Mouse (Mus musculus) liver, embryonic 15.5 days (tissue): ENCODE data around the gene Slamf9. TPM values are rescaled to one million over a fixed set of nuclear protein-coding genes. Genes with fewer than 3 reads are reported as not detected.

Experiments
- ATAC-seq: fragments of 200-750 bp; cut with Nextera tagmentation; 2 replicates; pipeline ENCODE4 v1.8.0; 2017; ENCODE audit warnings: moderate number of reproducible peaks, mild to moderate bottlenecking, moderate library complexity; ENCODE audit not compliant: insufficient read depth
- H3K27ac ChIP-seq: fragments of 300-500 bp; sonication (generic); replicated peaks from 2 replicates; pipeline ENCODE4 v1.5.1; 2015; ENCODE audit warnings: mild to moderate bottlenecking, inconsistent platforms
- H3K27me3 ChIP-seq: fragments of 300-500 bp; sonication (generic); 2 replicates; pipeline ENCODE4 v1.6.1; 2015; ENCODE audit warnings: mild to moderate bottlenecking, inconsistent platforms
- H3K36me3 ChIP-seq: fragments of 300-500 bp; sonication (generic); replicated peaks from 2 replicates; pipeline ENCODE4 v1.6.1; 2015; ENCODE audit warnings: moderate library complexity, mild to moderate bottlenecking, inconsistent platforms
- H3K4me1 ChIP-seq: fragments of 300-500 bp; sonication (generic); replicated peaks from 2 replicates; pipeline ENCODE4 v1.6.1; 2015; ENCODE audit warnings: inconsistent platforms
- H3K4me2 ChIP-seq: fragments of 300-500 bp; sonication (generic); 2 replicates; pipeline ENCODE4 v1.6.1; 2015; ENCODE audit warnings: moderate library complexity, mild to moderate bottlenecking, inconsistent platforms
- H3K4me3 ChIP-seq: fragments of 300-500 bp; sonication (generic); replicated peaks from 2 replicates; pipeline ENCODE4 v1.5.1; 2015; ENCODE audit warnings: mild to moderate bottlenecking, inconsistent platforms
- H3K9ac ChIP-seq: fragments of 300-500 bp; sonication (generic); 2 replicates; pipeline ENCODE4 v1.6.1; 2015; ENCODE audit warnings: moderate library complexity, mild to moderate bottlenecking, inconsistent platforms
- H3K9me3 ChIP-seq: fragments of 300-500 bp; sonication (generic); replicated peaks from 2 replicates; pipeline ENCODE4 v1.6.1; 2016; ENCODE audit warnings: inconsistent platforms
- WGBS: fragments of 180-500 bp; shearing (Covaris S2); methylation state at CpG from one replicate; pipeline ENCODE4 v1.1.7; 2015; ENCODE audit warnings: mixed read lengths; ENCODE audit not compliant: insufficient replicate concordance; 5-methylcytosine and 5-hydroxymethylcytosine counted together
- polyA plus RNA-seq: library from polyadenylated mRNA; unstranded; fragments of >200 nt; fragmentation: Nextera tagmentation; extraction: Ambion mirVana; gene quantifications from 2 replicates; pipeline ENCODE4 v1.2.1, GENCODE M21; 2015

The Slamf9 gene
- polyA plus RNA-seq, 1 experiment from 2014 or later = 0.78 TPM

- peaks cover 51% of the 10 kb centered on the region for H3K4me1 ChIP-seq
- WGBS = 30% methylated on average over 14 of the region's 14 CpGs
- H3K27me3 ChIP-seq = peaks cover 29% of the 10 kb centered on the region
- peak overlapping the region; percentile 72 for H3K27ac ChIP-seq
- peak overlapping the region; percentile 65 for H3K4me2 ChIP-seq
- peaks cover 36% of the 10 kb centered on the region for H3K36me3 ChIP-seq
- no peak for ATAC-seq
- no peaks in the 10 kb centered on the region for H3K9me3 ChIP-seq
- peak overlapping the region; percentile 63 for H3K4me3 ChIP-seq
- H3K9ac ChIP-seq = no peak overlapping the region
Measured at GRCm38 (mm10) chr1:172503111-172503997, 28.2 kb downstream of the Slamf9 start.

- Histone ChIP-seq H3K9me3 (no peaks in the 10 kb centered on the region), H3K4me1 (peaks cover 50% of the 10 kb centered on the region), H3K27me3 (peaks cover 22% of the 10 kb centered on the region), H3K9ac (no peak overlapping the region), H3K36me3 (peaks cover 36% of the 10 kb centered on the region), H3K4me2 (no peak overlapping the region), H3K4me3 (no peak overlapping the region), H3K27ac (no peak overlapping the region)
- 68% methylated on average over 8 of the region's 8 CpGs for WGBS
- no peak for ATAC-seq
Measured at GRCm38 (mm10) chr1:172504756-172505155, 29.6 kb downstream of the Slamf9 start.

- H3K9ac ChIP-seq = no peak overlapping the region
- H3K27ac ChIP-seq = no peak overlapping the region
- peaks cover 51% of the 10 kb centered on the region for H3K4me1 ChIP-seq
- H3K4me2 ChIP-seq = no peak overlapping the region
- H3K9me3 ChIP-seq = no peaks in the 10 kb centered on the region
- no peak for ATAC-seq
- no peak overlapping the region for H3K4me3 ChIP-seq
- H3K36me3 ChIP-seq = peaks cover 36% of the 10 kb centered on the region
- H3K27me3 ChIP-seq = 0 out of 2 replicates have a peak, but pooled peaks cover under 1% of the 10 kb centered on the region
- WGBS = 45% methylated on average over 5 of the region's 5 CpGs
Measured at GRCm38 (mm10) chr1:172507001-172507400, 31.8 kb downstream of the Slamf9 start.

GRCm38 (mm10) chr1:172507701-172508100, 32.5 kb downstream of the Slamf9 start:
- H3K27me3 ChIP-seq = no peaks in the 10 kb centered on the region
- H3K36me3 ChIP-seq = peaks cover 36% of the 10 kb centered on the region
- H3K4me1 ChIP-seq = peaks cover 48% of the 10 kb centered on the region
- 67% methylated on average over 3 of the region's 3 CpGs for WGBS
- H3K4me3 ChIP-seq = no peak overlapping the region
- H3K4me2 ChIP-seq = no peak overlapping the region
- no peaks in the 10 kb centered on the region for H3K9me3 ChIP-seq
- no peak for ATAC-seq
- no peak overlapping the region for H3K27ac ChIP-seq
- no peak overlapping the region for H3K9ac ChIP-seq

GRCm38 (mm10) chr1:172508172-172508571, 33.0 kb downstream of the Slamf9 start:
- Histone ChIP-seq H3K4me3 (no peak overlapping the region), H3K9ac (no peak overlapping the region), H3K4me2 (no peak overlapping the region), H3K4me1 (peaks cover 48% of the 10 kb centered on the region), H3K36me3 (peaks cover 36% of the 10 kb centered on the region), H3K9me3 (no peaks in the 10 kb centered on the region), H3K27ac (no peak overlapping the region), H3K27me3 (no peaks in the 10 kb centered on the region)
- 15% methylated on average over 2 of the region's 2 CpGs for WGBS
- ATAC-seq = no peak

GRCm38 (mm10) chr1:172509235-172509634, 34.1 kb downstream of the Slamf9 start:
- ATAC-seq = no peak
- Histone ChIP-seq H3K4me2 (no peak overlapping the region), H3K4me3 (no peak overlapping the region), H3K4me1 (peaks cover 50% of the 10 kb centered on the region), H3K27ac (no peak overlapping the region), H3K27me3 (no peaks in the 10 kb centered on the region), H3K9me3 (no peaks in the 10 kb centered on the region), H3K36me3 (peaks cover 36% of the 10 kb centered on the region), H3K9ac (no peak overlapping the region)
- 56% methylated on average over 5 of the region's 5 CpGs for WGBS

- Histone ChIP-seq H3K27ac (peak overlapping the region; percentile 53; the same call in 1 of the 2 replicates), H3K9me3 (no peaks in the 10 kb centered on the region), H3K4me3 (no peak overlapping the region), H3K27me3 (no peaks in the 10 kb centered on the region), H3K9ac (no peak overlapping the region), H3K4me1 (peaks cover 53% of the 10 kb centered on the region; the same call in 1 of the 2 replicates), H3K36me3 (peaks cover 32% of the 10 kb centered on the region), H3K4me2 (peak overlapping the region; percentile 34; the same call in 1 of the 2 replicates)
- WGBS = 35% methylated on average over 8 of the region's 8 CpGs
- ATAC-seq = peak; percentile 20; the same call in 1 of the 2 replicates
Measured at GRCm38 (mm10) chr1:172509983-172510382, 34.8 kb downstream of the Slamf9 start.

GRCm38 (mm10) chr1:172510421-172510972, 35.3 kb downstream of the Slamf9 start:
- peaks cover 27% of the 10 kb centered on the region for H3K36me3 ChIP-seq
- no peak overlapping the region for H3K4me3 ChIP-seq
- H3K4me1 ChIP-seq = peaks cover 56% of the 10 kb centered on the region; the same call in 1 of the 2 replicates
- H3K4me2 ChIP-seq = peak overlapping the region; percentile 34
- no peaks in the 10 kb centered on the region for H3K9me3 ChIP-seq
- H3K27me3 ChIP-seq = no peaks in the 10 kb centered on the region
- peak overlapping the region; percentile 53; the same call in 1 of the 2 replicates for H3K27ac ChIP-seq
- no peak overlapping the region for H3K9ac ChIP-seq
- 35% methylated on average over 13 of the region's 13 CpGs for WGBS
- ATAC-seq = peak; percentile 32

- peak overlapping the region; percentile 14 for H3K4me3 ChIP-seq
- no peaks in the 10 kb centered on the region for H3K9me3 ChIP-seq
- peak overlapping the region; percentile 70 for H3K27ac ChIP-seq
- peaks cover 48% of the 10 kb centered on the region; the same call in 1 of the 2 replicates for H3K4me1 ChIP-seq
- WGBS = 3% methylated on average over 13 of the region's 13 CpGs
- H3K27me3 ChIP-seq = no peaks in the 10 kb centered on the region
- no peak overlapping the region; the same call in 1 of the 2 replicates for H3K9ac ChIP-seq
- H3K4me2 ChIP-seq = peak overlapping the region; percentile 55
- peaks cover 4% of the 10 kb centered on the region for H3K36me3 ChIP-seq
- peak; percentile 34; the same call in 1 of the 2 replicates for ATAC-seq
Measured at GRCm38 (mm10) chr1:172512962-172513361, 37.8 kb downstream of the Slamf9 start.

- Histone ChIP-seq H3K9ac (no peak overlapping the region), H3K36me3 (no peaks in the 10 kb centered on the region), H3K27me3 (no peaks in the 10 kb centered on the region), H3K4me1 (peaks cover 42% of the 10 kb centered on the region; the same call in 1 of the 2 replicates), H3K4me3 (peak overlapping the region; percentile 14), H3K9me3 (no peaks in the 10 kb centered on the region), H3K27ac (peak overlapping the region; percentile 70), H3K4me2 (peak overlapping the region; percentile 55)
- ATAC-seq = peak; percentile 49
- 8% methylated on average over 17 of the region's 17 CpGs for WGBS
Measured at GRCm38 (mm10) chr1:172513525-172514212, 38.5 kb downstream of the Slamf9 start.

- H3K4me3 ChIP-seq = no peak overlapping the region
- no peaks in the 10 kb centered on the region for H3K27me3 ChIP-seq
- H3K9me3 ChIP-seq = no peaks in the 10 kb centered on the region
- no peak overlapping the region for H3K9ac ChIP-seq
- no peaks in the 10 kb centered on the region for H3K36me3 ChIP-seq
- peaks cover 41% of the 10 kb centered on the region; the same call in 1 of the 2 replicates for H3K4me1 ChIP-seq
- no peak for ATAC-seq
- peak overlapping the region; percentile 70 for H3K27ac ChIP-seq
- 18% methylated on average over 4 of the region's 4 CpGs for WGBS
- H3K4me2 ChIP-seq = peak overlapping the region; percentile 55
Measured at GRCm38 (mm10) chr1:172514213-172514529, 39.0 kb downstream of the Slamf9 start.
